Mouse (Mus musculus): ENCODE results near the gene Gpr85. TPM values are rescaled to one million over a fixed set of nuclear protein-coding genes. Genes with fewer than 3 reads are reported as not detected.

Gene Gpr85
- total and polyA plus RNA-seq, 3 experiments = 0.11 to 0.18 (median 0.18) TPM

DNA sequence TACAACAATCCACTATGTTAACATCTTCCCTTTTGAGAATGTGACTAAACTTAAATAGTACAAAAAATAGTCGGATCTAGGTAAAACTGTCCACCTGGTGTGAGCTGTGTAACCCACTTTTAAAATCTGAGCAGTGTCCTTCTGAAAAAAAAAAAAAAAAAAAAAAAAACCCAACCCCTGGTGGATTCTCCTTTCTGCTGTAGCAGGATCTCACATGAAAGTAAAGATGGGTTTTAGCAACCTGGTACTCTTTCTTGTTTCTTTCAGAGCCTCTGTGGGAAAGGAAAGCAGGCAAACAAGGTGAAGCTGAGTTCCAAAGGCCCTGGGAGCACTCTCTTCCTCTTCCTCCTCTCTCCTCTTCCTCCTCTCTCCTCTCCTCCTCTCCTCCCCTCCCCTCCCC lies 10.9 kb downstream of the Gpr85 start:
- Histone ChIP-seq H3K36me3 (ENCODE audit: control insufficient read depth, insufficient read depth, low read length) (no peaks in the 10 kb centered on the region), H3K4me3 (no peak overlapping the region), H3K27me3 (ENCODE audit: control insufficient read depth, insufficient read depth, low read length) (no peaks in the 10 kb centered on the region), H3K9ac (ENCODE audit: low read depth, low read length) (no peak overlapping the region), H3K27ac (no peak overlapping the region), H3K4me1 (ENCODE audit: control insufficient read depth, insufficient read depth, low read length) (no peaks in the 10 kb centered on the region), H3K79me2 (replicated peaks; ENCODE audit: control insufficient read depth, insufficient read depth, low read length) (no peaks in the 10 kb centered on the region)
- WGBS = 77% methylated on average over 1 of the region's 1 CpGs
- no peak for TF ChIP-seq CTCF (IDR thresholded peaks at IDR 0.05)
- TF ChIP-seq EP300 (IDR thresholded peaks at IDR 0.05; ENCODE audit: insufficient read depth, low read depth, low read length) = no peak
- TF ChIP-seq POLR2A (IDR thresholded peaks at IDR 0.05; ENCODE audit: insufficient read depth, low read depth, low read length) = no peak
- intact Hi-C loops (cut with DNase I) = no loop called here
- no peak for DNase-seq

DNA sequence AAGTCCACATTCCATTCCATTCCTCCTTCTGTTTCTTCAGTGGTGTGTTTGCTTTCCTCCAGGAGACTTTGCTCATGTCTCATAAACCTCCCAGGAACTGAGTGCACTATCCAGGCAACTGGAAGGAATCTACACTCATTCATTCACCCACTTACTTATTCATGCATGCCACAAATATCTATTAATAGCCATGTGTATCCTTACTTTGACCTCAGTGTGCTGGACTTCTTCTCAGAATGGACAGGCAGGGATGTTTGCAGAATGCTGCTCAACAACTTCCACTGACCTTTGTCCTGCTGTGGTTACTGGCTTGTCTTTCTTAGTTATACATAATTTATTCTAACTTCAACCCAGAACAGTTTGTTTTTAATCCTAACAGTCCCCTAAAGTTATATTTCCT lies 23.1 kb downstream of the Gpr85 start:
- Histone ChIP-seq H3K4me3 (no peak overlapping the region), H3K4me1 (ENCODE audit: control insufficient read depth, insufficient read depth, low read length) (no peaks in the 10 kb centered on the region), H3K27ac (no peak overlapping the region; the same call in 1 of the 2 replicates), H3K36me3 (ENCODE audit: control insufficient read depth, insufficient read depth, low read length) (no peaks in the 10 kb centered on the region), H3K9ac (ENCODE audit: low read depth, low read length) (no peak overlapping the region), H3K79me2 (replicated peaks; ENCODE audit: control insufficient read depth, insufficient read depth, low read length) (no peaks in the 10 kb centered on the region), H3K27me3 (ENCODE audit: control insufficient read depth, insufficient read depth, low read length) (no peaks in the 10 kb centered on the region)
- intact Hi-C loops (cut with DNase I) = no loop called here
- TF ChIP-seq EP300 (IDR thresholded peaks at IDR 0.05; ENCODE audit: insufficient read depth, low read depth, low read length) (no peak), CTCF (IDR thresholded peaks at IDR 0.05) (no peak), POLR2A (IDR thresholded peaks at IDR 0.05; ENCODE audit: insufficient read depth, low read depth, low read length) (no peak)
- DNase-seq = no peak

DNA sequence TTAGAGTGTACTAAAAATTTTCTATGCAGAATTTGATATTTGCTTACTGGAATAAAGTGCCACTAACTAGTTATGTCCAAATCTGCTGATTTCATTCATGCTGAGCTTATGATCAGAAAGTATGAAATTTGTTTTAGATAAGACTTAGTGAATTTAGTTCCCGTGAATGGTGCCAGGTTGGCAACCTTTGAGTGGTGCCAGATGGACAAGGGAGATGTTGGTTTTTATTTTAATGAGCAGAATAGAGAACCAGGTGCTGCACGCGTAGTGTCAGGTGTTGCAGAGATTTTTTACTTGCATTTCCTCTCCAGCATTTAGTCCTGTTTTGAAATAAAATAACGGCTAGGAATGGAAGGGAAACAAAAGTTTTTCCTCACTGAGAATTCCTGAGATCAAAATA lies 27.6 kb downstream of the Gpr85 start:
- DNase-seq = no peak
- TF ChIP-seq CTCF (IDR thresholded peaks at IDR 0.05) (no peak), EP300 (IDR thresholded peaks at IDR 0.05; ENCODE audit: insufficient read depth, low read depth, low read length) (no peak), POLR2A (IDR thresholded peaks at IDR 0.05; ENCODE audit: insufficient read depth, low read depth, low read length) (no peak)
- Histone ChIP-seq H3K9ac (ENCODE audit: low read depth, low read length) (no peak overlapping the region), H3K27me3 (ENCODE audit: control insufficient read depth, insufficient read depth, low read length) (no peaks in the 10 kb centered on the region), H3K79me2 (replicated peaks; ENCODE audit: control insufficient read depth, insufficient read depth, low read length) (no peaks in the 10 kb centered on the region), H3K27ac (no peak overlapping the region), H3K36me3 (ENCODE audit: control insufficient read depth, insufficient read depth, low read length) (no peaks in the 10 kb centered on the region), H3K4me3 (no peak overlapping the region), H3K4me1 (ENCODE audit: control insufficient read depth, insufficient read depth, low read length) (no peaks in the 10 kb centered on the region)
- intact Hi-C loops (cut with DNase I) = no loop called here
- WGBS = 76% methylated on average over 4 of the region's 4 CpGs

DNA sequence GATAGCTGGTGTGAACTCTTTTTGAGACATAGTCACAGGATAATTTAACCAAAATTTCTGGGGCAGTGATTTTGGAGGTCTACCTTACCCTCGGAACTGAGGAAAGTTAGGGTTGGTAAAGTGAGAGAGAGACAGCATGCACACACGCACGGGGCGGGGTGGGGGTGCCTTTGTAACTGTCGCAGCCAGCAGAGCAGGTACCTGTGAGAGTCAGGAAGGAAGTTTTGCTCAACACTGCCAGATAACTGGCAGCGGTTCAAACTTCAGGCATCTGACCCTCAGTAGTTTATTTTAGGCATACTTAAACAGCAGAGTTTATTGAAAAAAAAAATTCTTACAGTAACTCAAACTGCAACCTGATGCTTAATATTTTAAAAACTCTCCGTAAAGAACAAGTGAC lies 39.7 kb downstream of the Gpr85 start:
- intact Hi-C loops (cut with DNase I) = no loop called here
- 27% methylated on average over 7 of the region's 7 CpGs for WGBS

DNA sequence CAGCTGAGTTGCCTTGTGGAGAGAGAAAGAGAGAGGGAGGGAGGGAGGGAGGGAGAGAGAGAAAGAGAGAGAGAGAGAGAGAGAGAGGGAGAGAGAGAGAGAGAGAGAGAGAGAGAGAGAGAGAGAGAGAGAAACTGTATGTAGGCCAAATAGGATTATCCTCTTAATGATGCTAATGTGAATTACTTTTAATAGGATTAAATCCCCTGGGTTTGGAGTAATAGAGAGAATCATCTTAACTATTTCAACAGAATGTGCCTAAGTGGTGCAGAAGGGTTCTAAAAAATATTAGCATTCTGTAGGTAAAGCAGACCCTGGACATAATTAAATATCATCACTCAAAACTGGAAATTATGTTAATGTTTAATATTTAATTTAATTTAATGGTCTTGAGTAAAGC lies 42.4 kb downstream of the Gpr85 start:
- Histone ChIP-seq H3K4me1 (ENCODE audit: control insufficient read depth, insufficient read depth, low read length) (no peaks in the 10 kb centered on the region), H3K9ac (ENCODE audit: low read depth, low read length) (no peak overlapping the region), H3K36me3 (ENCODE audit: control insufficient read depth, insufficient read depth, low read length) (no peaks in the 10 kb centered on the region), H3K27me3 (ENCODE audit: control insufficient read depth, insufficient read depth, low read length) (no peaks in the 10 kb centered on the region), H3K27ac (no peak overlapping the region), H3K4me3 (no peak overlapping the region), H3K79me2 (replicated peaks; ENCODE audit: control insufficient read depth, insufficient read depth, low read length) (no peaks in the 10 kb centered on the region)
- DNase-seq = no peak
- intact Hi-C loops (cut with DNase I) = no loop called here
- TF ChIP-seq EP300 (IDR thresholded peaks at IDR 0.05; ENCODE audit: insufficient read depth, low read depth, low read length) (no peak), CTCF (IDR thresholded peaks at IDR 0.05) (no peak), POLR2A (IDR thresholded peaks at IDR 0.05; ENCODE audit: insufficient read depth, low read depth, low read length) (no peak)

More for the DNA sequence above, 39.7 kb downstream of the Gpr85 start:
- H3K27me3 ChIP-seq (ENCODE audit: control insufficient read depth, insufficient read depth, low read length) = no peaks in the 10 kb centered on the region
- H3K9ac ChIP-seq (ENCODE audit: low read depth, low read length) = no peak overlapping the region
- no peaks in the 10 kb centered on the region for H3K4me1 ChIP-seq (ENCODE audit: control insufficient read depth, insufficient read depth, low read length)
- H3K79me2 ChIP-seq (replicated peaks; ENCODE audit: control insufficient read depth, insufficient read depth, low read length) = no peaks in the 10 kb centered on the region
- no peak overlapping the region for H3K4me3 ChIP-seq
- TF ChIP-seq POLR2A (IDR thresholded peaks at IDR 0.05; ENCODE audit: insufficient read depth, low read depth, low read length) (no peak), EP300 (IDR thresholded peaks at IDR 0.05; ENCODE audit: insufficient read depth, low read depth, low read length) (no peak), CTCF (IDR thresholded peaks at IDR 0.05) (no peak)
- no peaks in the 10 kb centered on the region for H3K36me3 ChIP-seq (ENCODE audit: control insufficient read depth, insufficient read depth, low read length)
- H3K27ac ChIP-seq = no peak overlapping the region
- DNase-seq = no peak

Other genes starting within 250 kb of the Gpr85 start
- gene Tmem168, start 231.8 kb downstream of the Gpr85 start, total RNA-seq (2021) = 10 to 100 TPM; 15.6 to 18.3 TPM
- gene Tmem168, start 231.8 kb downstream of the Gpr85 start, polyA plus RNA-seq (2012; rRNA removed) = 5.5 and 11.5 TPM in 2 replicates
- 10 to 100 TPM in 1 of 2 experiments, 1 to 10 TPM in 1; 9.0 to 11.5 TPM for gene Bmt2, start 162.0 kb downstream of the Gpr85 start, total RNA-seq (2021)
- 2.3 and 5.2 TPM in 2 replicates for gene Bmt2, start 162.0 kb downstream of the Gpr85 start, polyA plus RNA-seq (2012; rRNA removed)
- gene 2610001J05Rik, start 31.6 kb upstream of the Gpr85 start, total RNA-seq (2021) = 10 to 100 TPM; 40.5 to 45.9 TPM
- gene 2610001J05Rik, start 31.6 kb upstream of the Gpr85 start, polyA plus RNA-seq (2012; rRNA removed) = 36.5 and 83.3 TPM in 2 replicates

Measured in heart, adult 2 months (tissue).